Mouse (Mus musculus): Measurements from ENCODE around the gene Tbc1d2. TPM values are rescaled to one million over a fixed set of nuclear protein-coding genes. Genes with fewer than 3 reads are reported as not detected.

Gene Tbc1d2
- 1 to 10 TPM in 1 of 2 experiments, under 1 TPM in 1; 0.64 to 1.7 TPM for total RNA-seq (2021)
- 1.4 and 1.6 TPM in 2 replicates for polyA plus RNA-seq (2012; rRNA removed)
- long read RNA-seq = 0 reads

DNA sequence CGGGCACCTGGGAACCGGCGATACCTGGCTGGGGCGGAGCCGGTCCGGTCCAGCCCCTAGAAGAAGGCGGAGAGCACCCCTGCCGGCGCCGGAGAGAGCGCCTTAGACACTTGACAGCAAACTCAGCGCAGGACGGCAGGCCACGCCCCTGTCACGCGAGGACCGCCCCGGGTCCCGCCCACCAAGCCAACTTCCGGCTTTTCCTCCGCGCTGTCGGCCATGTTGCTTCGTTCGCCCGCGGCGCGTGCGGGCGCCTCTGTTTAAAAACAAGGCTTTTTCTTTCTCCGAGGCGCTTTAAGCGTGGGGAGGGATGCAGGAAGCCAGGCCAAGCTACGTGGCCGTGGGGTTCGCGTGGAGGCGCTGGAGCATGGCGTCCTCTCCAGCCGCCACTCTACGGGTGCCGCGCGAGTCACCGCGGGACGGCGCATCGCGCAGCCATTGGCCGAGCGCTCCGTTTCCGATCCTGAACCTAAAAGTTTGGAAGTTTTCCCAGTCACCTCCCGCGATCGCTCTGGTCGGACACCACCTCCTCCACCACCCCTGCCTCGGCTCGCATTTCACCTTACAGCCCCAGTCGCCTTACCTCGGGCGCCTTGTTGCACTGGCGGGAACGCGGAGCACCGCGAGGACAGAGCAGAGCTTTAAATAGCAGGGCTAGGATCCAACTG, at the start of gene Tbc1d2:
Gene Tbc1d2 (minus strand): TSS at position 124 of the 668 bp plus-strand sequence.
- intact Hi-C loops (cut with DNase I) = loop anchor here (5.0 to 10.0 kb wide), 3 partner anchors 115 to 275 kb away; partner anchors contain the start of gene Trim14
- Histone ChIP-seq H3K4me3 (peak within 1 kb of the TSS; percentile 77), H3K9ac (ENCODE audit: low read depth, low read length) (peak within 1 kb of the TSS; percentile 63), H3K27me3 (ENCODE audit: control insufficient read depth, insufficient read depth, low read length) (no peaks in the 10 kb centered on the region), H3K36me3 (ENCODE audit: control insufficient read depth, insufficient read depth, low read length) (no peaks in the 10 kb centered on the region), H3K4me1 (ENCODE audit: control insufficient read depth, insufficient read depth, low read length) (no peaks in the 10 kb centered on the region), H3K27ac (peak within 1 kb of the TSS; percentile 94), H3K79me2 (replicated peaks; ENCODE audit: control insufficient read depth, insufficient read depth, low read length) (no peaks in the 10 kb centered on the region)
- peak; percentile 96 to 98 for DNase-seq
- WGBS = under 1% methylated on average over 69 of the region's 69 CpGs
- TF ChIP-seq CTCF (IDR thresholded peaks at IDR 0.05) = peak; percentile 80
- TF ChIP-seq POLR2A (IDR thresholded peaks at IDR 0.05; ENCODE audit: insufficient read depth, low read depth, low read length) = peak; percentile 78; the same call in 1 of the 2 replicates
- peak; percentile 38; the same call in 1 of the 2 replicates for TF ChIP-seq EP300 (IDR thresholded peaks at IDR 0.05; ENCODE audit: insufficient read depth, low read depth, low read length)

- H3K79me2 ChIP-seq (replicated peaks; ENCODE audit: control insufficient read depth, insufficient read depth, low read length) = no peaks in the 10 kb centered on the region
- H3K9ac ChIP-seq (ENCODE audit: low read depth, low read length) = no peak overlapping the region
- TF ChIP-seq POLR2A (IDR thresholded peaks at IDR 0.05; ENCODE audit: insufficient read depth, low read depth, low read length) = no peak
- DNase-seq = no peak
- intact Hi-C loops (cut with DNase I) = loop anchor here (10.0 kb wide), 1 partner anchor 558 kb away; no protein-coding TSS in a partner anchor
- H3K36me3 ChIP-seq (ENCODE audit: control insufficient read depth, insufficient read depth, low read length) = no peaks in the 10 kb centered on the region
- no peak overlapping the region for H3K4me3 ChIP-seq
- whole genome bisulfite sequencing = 60% methylated on average over 6 of the region's 6 CpGs
- H3K4me1 ChIP-seq (ENCODE audit: control insufficient read depth, insufficient read depth, low read length) = no peaks in the 10 kb centered on the region
- H3K27me3 ChIP-seq (ENCODE audit: control insufficient read depth, insufficient read depth, low read length) = no peaks in the 10 kb centered on the region
- H3K27ac ChIP-seq = no peak overlapping the region
Observed at GRCm38 (mm10) chr4:46696467-46696866, 46.5 kb upstream of the Tbc1d2 start.

- H3K36me3 ChIP-seq (ENCODE audit: control insufficient read depth, insufficient read depth, low read length) = no peaks in the 10 kb centered on the region
- intact Hi-C loops (cut with DNase I) = loop anchor here (10.0 kb wide), 1 partner anchor 564 kb away; no protein-coding TSS in a partner anchor
- H3K4me3 ChIP-seq = no peak overlapping the region
- H3K79me2 ChIP-seq (replicated peaks; ENCODE audit: control insufficient read depth, insufficient read depth, low read length) = no peaks in the 10 kb centered on the region
- H3K4me1 ChIP-seq (ENCODE audit: control insufficient read depth, insufficient read depth, low read length) = no peaks in the 10 kb centered on the region
- TF ChIP-seq POLR2A (IDR thresholded peaks at IDR 0.05; ENCODE audit: insufficient read depth, low read depth, low read length) = no peak
- no peak for TF ChIP-seq EP300 (IDR thresholded peaks at IDR 0.05; ENCODE audit: insufficient read depth, low read depth, low read length)
- no peak for TF ChIP-seq CTCF (IDR thresholded peaks at IDR 0.05)
- DNase-seq = no peak
- H3K9ac ChIP-seq (ENCODE audit: low read depth, low read length) = no peak overlapping the region
- 81% methylated on average over 8 of the region's 8 CpGs for WGBS
- no peaks in the 10 kb centered on the region for H3K27me3 ChIP-seq (ENCODE audit: control insufficient read depth, insufficient read depth, low read length)
- no peak overlapping the region for H3K27ac ChIP-seq
Observed at GRCm38 (mm10) chr4:46690565-46690964, 40.6 kb upstream of the Tbc1d2 start.

DNA sequence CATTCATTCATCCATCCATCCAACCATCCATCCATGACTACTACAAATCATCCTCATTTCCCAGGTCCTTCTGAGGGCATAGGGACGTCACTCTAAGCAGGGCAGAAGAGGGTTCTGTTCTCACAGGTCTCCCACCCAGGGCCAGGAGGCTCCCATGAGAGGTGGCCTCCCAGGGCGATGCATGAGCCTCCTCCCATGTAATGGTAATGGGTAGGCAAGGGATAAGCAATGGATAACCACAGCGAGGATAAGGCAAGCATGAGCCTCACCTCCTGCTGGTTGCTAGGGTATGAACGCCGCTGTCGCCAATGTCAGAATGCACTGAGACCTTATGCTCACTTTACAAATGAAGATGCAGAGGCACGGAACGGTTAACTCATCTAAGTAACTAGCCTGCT, 40.0 kb upstream of the Tbc1d2 start:
- no peak for DNase-seq
- Histone ChIP-seq H3K27me3 (ENCODE audit: control insufficient read depth, insufficient read depth, low read length) (no peaks in the 10 kb centered on the region), H3K36me3 (ENCODE audit: control insufficient read depth, insufficient read depth, low read length) (no peaks in the 10 kb centered on the region), H3K4me3 (no peak overlapping the region), H3K9ac (ENCODE audit: low read depth, low read length) (no peak overlapping the region), H3K4me1 (ENCODE audit: control insufficient read depth, insufficient read depth, low read length) (no peaks in the 10 kb centered on the region), H3K79me2 (replicated peaks; ENCODE audit: control insufficient read depth, insufficient read depth, low read length) (no peaks in the 10 kb centered on the region), H3K27ac (no peak overlapping the region)
- intact Hi-C loops (cut with DNase I) = loop anchor here (10.0 kb wide), 1 partner anchor 565 kb away; no protein-coding TSS in a partner anchor
- TF ChIP-seq POLR2A (IDR thresholded peaks at IDR 0.05; ENCODE audit: insufficient read depth, low read depth, low read length) = no peak
- no peak for TF ChIP-seq EP300 (IDR thresholded peaks at IDR 0.05; ENCODE audit: insufficient read depth, low read depth, low read length)
- TF ChIP-seq CTCF (IDR thresholded peaks at IDR 0.05) = no peak
- WGBS = 79% methylated on average over 8 of the region's 8 CpGs

GRCm38 (mm10) chr4:46689397-46690022, 39.5 kb upstream of the Tbc1d2 start:
- 46% methylated on average over 15 of the region's 15 CpGs for WGBS
- intact Hi-C loops (cut with DNase I) = loop anchor here (1.0 to 10.0 kb wide), 3 partner anchors 331 to 565 kb away; no protein-coding TSS in a partner anchor
- Histone ChIP-seq H3K9ac (ENCODE audit: low read depth, low read length) (no peak overlapping the region), H3K27ac (no peak overlapping the region), H3K79me2 (replicated peaks; ENCODE audit: control insufficient read depth, insufficient read depth, low read length) (no peaks in the 10 kb centered on the region), H3K27me3 (ENCODE audit: control insufficient read depth, insufficient read depth, low read length) (no peaks in the 10 kb centered on the region), H3K4me1 (ENCODE audit: control insufficient read depth, insufficient read depth, low read length) (no peaks in the 10 kb centered on the region), H3K4me3 (no peak overlapping the region), H3K36me3 (ENCODE audit: control insufficient read depth, insufficient read depth, low read length) (no peaks in the 10 kb centered on the region)
- no peak for TF ChIP-seq POLR2A (IDR thresholded peaks at IDR 0.05; ENCODE audit: insufficient read depth, low read depth, low read length)
- no peak for TF ChIP-seq CTCF (IDR thresholded peaks at IDR 0.05)
- TF ChIP-seq EP300 (IDR thresholded peaks at IDR 0.05; ENCODE audit: insufficient read depth, low read depth, low read length) = peak; percentile 85
- DNase-seq = peak; percentile 56 to 76
